Mouse (Mus musculus): Measurements from ENCODE around the gene Kdm5c. TPM values are rescaled to one million over a fixed set of nuclear protein-coding genes. Genes with fewer than 3 reads are reported as not detected.
"Not testable (repeated sequence)": the region's sequence is repeated elsewhere in the genome, so short reads cannot be mapped to it uniquely, and the experiment has no call there.

Gene Kdm5c
- 10 to 100 TPM; 30.4 to 37.7 TPM for polyA plus RNA-seq (2017; shearing (Covaris generic))

GRCm38 (mm10) chrX:152232781-152233763 lies at the start of gene Kdm5c:
Gene Kdm5c, plus strand, starts transcription at chrX:152233020.
- ATAC-seq, result peak; percentile 95

- ATAC-seq, result no peak
Measured at GRCm38 (mm10) chrX:152187151-152187550, 45.7 kb upstream of the Kdm5c start.

- ATAC-seq, result no peak
Measured at GRCm38 (mm10) chrX:152191266-152191665, 41.6 kb upstream of the Kdm5c start.

- no peak for ATAC-seq
Measured at GRCm38 (mm10) chrX:152197814-152198648, 34.8 kb upstream of the Kdm5c start.

GRCm38 (mm10) chrX:152201737-152202421 lies 30.9 kb upstream of the Kdm5c start:
- ATAC-seq, result no peak

- no peak for ATAC-seq
Measured at GRCm38 (mm10) chrX:152202422-152203103, 30.3 kb upstream of the Kdm5c start.

GRCm38 (mm10) chrX:152203247-152203646 lies 29.6 kb upstream of the Kdm5c start:
- no peak for ATAC-seq

- no peak for ATAC-seq
Measured at GRCm38 (mm10) chrX:152205486-152205885, 27.3 kb upstream of the Kdm5c start.

- no peak for ATAC-seq
Measured at GRCm38 (mm10) chrX:152214703-152215102, 18.1 kb upstream of the Kdm5c start.

GRCm38 (mm10) chrX:152218529-152218928 lies 14.3 kb upstream of the Kdm5c start:
- no peak for ATAC-seq

GRCm38 (mm10) chrX:152221721-152222120 lies 11.1 kb upstream of the Kdm5c start:
- no peak for ATAC-seq

- no peak for ATAC-seq
Measured at GRCm38 (mm10) chrX:152222226-152222625, 10.6 kb upstream of the Kdm5c start.

GRCm38 (mm10) chrX:152223313-152223712 lies 9.5 kb upstream of the Kdm5c start:
- ATAC-seq, result no peak

- no peak for ATAC-seq
Measured at GRCm38 (mm10) chrX:152224280-152224679, 8.5 kb upstream of the Kdm5c start.

- no peak for ATAC-seq
Measured at GRCm38 (mm10) chrX:152234125-152234524, 1.3 kb downstream of the Kdm5c start.

GRCm38 (mm10) chrX:152235758-152236157 lies 2.9 kb downstream of the Kdm5c start:
- ATAC-seq, result no peak

- not testable (repeated sequence) for ATAC-seq
Measured at GRCm38 (mm10) chrX:152243140-152243539, 10.3 kb downstream of the Kdm5c start.

- no peak for ATAC-seq
Measured at GRCm38 (mm10) chrX:152244492-152245189, 11.8 kb downstream of the Kdm5c start.

- no peak for ATAC-seq
Measured at GRCm38 (mm10) chrX:152271189-152271588, 38.4 kb downstream of the Kdm5c start.

- ATAC-seq, result no peak
Measured at GRCm38 (mm10) chrX:152279384-152279783, 46.6 kb downstream of the Kdm5c start.

GRCm38 (mm10) chrX:152284746-152285145 lies 51.9 kb downstream of the Kdm5c start:
- ATAC-seq, result no peak

Measured in CD4-positive, CD25-positive, alpha-beta regulatory T cell, adult 4 months (primary cell).